Mouse (Mus musculus): ENCODE data around the gene Tcf25.

GRCm38 (mm10) chr8:123381711-123382110 is 8.2 kb downstream of the Tcf25 start:
- no peak for TF ChIP-seq CTCF (IDR thresholded peaks at IDR 0.05; ENCODE audit: low read depth)
- TF ChIP-seq EP300 (optimal IDR thresholded peaks at IDR 0.05) = no peak

Measured in stomach, postnatal 0 days (tissue).